In genomic region chr2:62458070-62458469, GRCm38 (mm10) we compare ENCODE assay signal across 10 mouse cellular contexts. TPM values are rescaled to one million over a fixed set of nuclear protein-coding genes. Genes with fewer than 3 reads are reported as not detected.
DNase-seq lines count a peak whose midpoint lies in the region; ATAC-seq and TF ChIP-seq lines count a peak whose summit lies in the region.
"Had no signal": no experiment of that assay in that cellular context is flagged by ENCODE, and none has a peak within 500 bp of the region (broad histone marks: within the 10 kb centered on the region; RNA-seq: fewer than 3 reads in every experiment).

No protein-coding gene starts in this region.

- no peak overlapping the region for H3K4me2 ChIP-seq in forebrain, embryonic 16.5 days (ENCODE audit: low read length)
- no peak overlapping the region for H3K4me2 ChIP-seq in forebrain, embryonic 12.5 days
- no peak overlapping the region for H3K4me2 ChIP-seq in liver, postnatal 0 days (ENCODE audit: low read depth, low read length)
- no peak overlapping the region for H3K4me2 ChIP-seq in liver, embryonic 11.5 days
- H3K4me2 ChIP-seq in heart, embryonic 12.5 days: no peak overlapping the region
- H3K4me2 ChIP-seq: embryonic facial prominence, embryonic 12.5 days had no signal

- H3K4me1 ChIP-seq in forebrain, embryonic 16.5 days (replicated peaks; ENCODE audit: control insufficient read depth, insufficient read depth, low read length): peaks cover 18% of the 10 kb centered on the region
- no peaks in the 10 kb centered on the region; the same call in 1 of the 2 replicates for H3K4me1 ChIP-seq in forebrain, embryonic 12.5 days
- peaks cover 2% of the 10 kb centered on the region; the same call in 1 of the 2 replicates for H3K4me1 ChIP-seq in liver, postnatal 0 days (ENCODE audit: insufficient read depth)
- H3K4me1 ChIP-seq in liver, embryonic 11.5 days (replicated peaks; ENCODE audit: control insufficient read depth, insufficient read depth, low read length): no peaks in the 10 kb centered on the region
- H3K4me1 ChIP-seq in heart, embryonic 12.5 days (replicated peaks): no peaks in the 10 kb centered on the region
- H3K4me1 ChIP-seq: embryonic facial prominence, embryonic 12.5 days had no signal

- TF ChIP-seq EP300 in liver, postnatal 0 days (IDR thresholded peaks at IDR 0.05; ENCODE audit: low read depth): 0 out of 2 replicates have a peak, but pooled peaks have one; percentile 11

- no peak overlapping the region for H3K9ac ChIP-seq in forebrain, embryonic 16.5 days (replicated peaks; ENCODE audit: low read depth, low read length)
- no peak overlapping the region for H3K9ac ChIP-seq in forebrain, embryonic 12.5 days
- no peak overlapping the region for H3K9ac ChIP-seq in liver, postnatal 0 days (replicated peaks)
- no peak overlapping the region for H3K9ac ChIP-seq in liver, embryonic 11.5 days (ENCODE audit: low read depth, low read length)
- no peak overlapping the region for H3K9ac ChIP-seq in heart, embryonic 12.5 days
- H3K9ac ChIP-seq: embryonic facial prominence, embryonic 12.5 days had no signal

- no peak overlapping the region for H3K27ac ChIP-seq in forebrain, embryonic 16.5 days (ENCODE audit: low read length)
- H3K27ac ChIP-seq in forebrain, embryonic 12.5 days: no peak overlapping the region
- H3K27ac ChIP-seq in liver, postnatal 0 days (ENCODE audit: low read depth): no peak overlapping the region
- H3K27ac ChIP-seq in liver, embryonic 11.5 days (ENCODE audit: low read depth, low read length): no peak overlapping the region
- H3K27ac ChIP-seq in heart, embryonic 12.5 days (ENCODE audit: poor library complexity, severe bottlenecking): no peak overlapping the region
- H3K27ac ChIP-seq: embryonic facial prominence, embryonic 12.5 days had no signal

- no peak for DNase-seq in liver, postnatal 0 days
- DNase-seq in liver, embryonic 11.5 days (ENCODE audit: low spot score): no peak
- peak; percentile 50 for DNase-seq in adipocyte (ENCODE audit: low spot score)
- peak; percentile 63 for DNase-seq in naive thymus-derived CD4-positive, alpha-beta T cell, adult 2 months (ENCODE audit: low read depth)
- DNase-seq in adrenal gland, postnatal 10 days: no peak

- H3K36me3 ChIP-seq in forebrain, embryonic 16.5 days (ENCODE audit: control insufficient read depth, insufficient read depth): no peaks in the 10 kb centered on the region
- H3K36me3 ChIP-seq in forebrain, embryonic 12.5 days (replicated peaks): no peaks in the 10 kb centered on the region
- H3K36me3 ChIP-seq in liver, postnatal 0 days (replicated peaks; ENCODE audit: insufficient read depth, low read length): no peaks in the 10 kb centered on the region
- no peaks in the 10 kb centered on the region for H3K36me3 ChIP-seq in liver, embryonic 11.5 days (ENCODE audit: control insufficient read depth, insufficient read depth, low read length)
- no peaks in the 10 kb centered on the region for H3K36me3 ChIP-seq in heart, embryonic 12.5 days
- H3K36me3 ChIP-seq: embryonic facial prominence, embryonic 12.5 days had no signal

- peak; percentile 60 for TF ChIP-seq CTCF in liver, postnatal 0 days (IDR thresholded peaks at IDR 0.05; ENCODE audit: low read depth)

- H3K9me3 ChIP-seq in forebrain, embryonic 16.5 days (ENCODE audit: control insufficient read depth, low read length): no peaks in the 10 kb centered on the region
- no peaks in the 10 kb centered on the region for H3K9me3 ChIP-seq in forebrain, embryonic 12.5 days
- H3K9me3 ChIP-seq in liver, postnatal 0 days (ENCODE audit: low read length): no peaks in the 10 kb centered on the region
- no peaks in the 10 kb centered on the region for H3K9me3 ChIP-seq in liver, embryonic 11.5 days (ENCODE audit: control insufficient read depth, low read length)
- no peaks in the 10 kb centered on the region for H3K9me3 ChIP-seq in heart, embryonic 12.5 days (replicated peaks)
- H3K9me3 ChIP-seq: embryonic facial prominence, embryonic 12.5 days had no signal

- 29% methylated on average over 9 of the region's 9 CpGs for WGBS in forebrain, embryonic 16.5 days
- WGBS in forebrain, embryonic 12.5 days: 41% methylated on average over 9 of the region's 9 CpGs
- WGBS in liver, postnatal 0 days (ENCODE audit: insufficient replicate concordance): 37% methylated on average over 9 of the region's 9 CpGs
- 43% methylated on average over 9 of the region's 9 CpGs for WGBS in liver, embryonic 11.5 days
- WGBS in heart, embryonic 12.5 days: 41% methylated on average over 9 of the region's 9 CpGs

- ATAC-seq in forebrain, embryonic 16.5 days: 0 out of 2 replicates have a peak, but pooled peaks have one; percentile 17
- no peak for ATAC-seq in forebrain, embryonic 12.5 days (ENCODE audit: low FRiP score)
- ATAC-seq in liver, postnatal 0 days: no peak
- ATAC-seq in liver, embryonic 11.5 days (replicated peaks; ENCODE audit: low FRiP score): no peak
- no peak for ATAC-seq in heart, embryonic 12.5 days (ENCODE audit: insufficient number of reproducible peaks, low FRiP score)

- no peak overlapping the region for H3K4me3 ChIP-seq in forebrain, embryonic 16.5 days (replicated peaks; ENCODE audit: low read length)
- no peak overlapping the region for H3K4me3 ChIP-seq in forebrain, embryonic 12.5 days (replicated peaks)
- H3K4me3 ChIP-seq in liver, postnatal 0 days (ENCODE audit: low read depth, low read length): no peak overlapping the region
- no peak overlapping the region for H3K4me3 ChIP-seq in liver, embryonic 11.5 days (ENCODE audit: low read depth, low read length)
- no peak overlapping the region for H3K4me3 ChIP-seq in heart, embryonic 12.5 days
- H3K4me3 ChIP-seq: embryonic facial prominence, embryonic 12.5 days had no signal

- H3K27me3 ChIP-seq in forebrain, embryonic 16.5 days (replicated peaks; ENCODE audit: control insufficient read depth, insufficient read depth, low read length): no peaks in the 10 kb centered on the region
- H3K27me3 ChIP-seq in forebrain, embryonic 12.5 days: 0 out of 2 replicates have a peak, but pooled peaks cover 5% of the 10 kb centered on the region
- H3K27me3 ChIP-seq in liver, postnatal 0 days (ENCODE audit: insufficient read depth, low read length): no peaks in the 10 kb centered on the region
- H3K27me3 ChIP-seq in liver, embryonic 11.5 days (replicated peaks; ENCODE audit: control insufficient read depth, insufficient read depth, low read length): no peaks in the 10 kb centered on the region
- no peaks in the 10 kb centered on the region; the same call in 1 of the 2 replicates for H3K27me3 ChIP-seq in heart, embryonic 12.5 days (replicated peaks)
- H3K27me3 ChIP-seq: embryonic facial prominence, embryonic 12.5 days had no signal

RNA-seq across cellular contexts. Expression of gene Gcg, which starts 25.4 kb away (rescaled TPM):
- 2.7 and 2.8 TPM in 2 replicates for polyA plus RNA-seq in forebrain, embryonic 16.5 days (2015; fragmentation: Nextera tagmentation; extraction: Ambion mirVana)
- polyA plus RNA-seq in forebrain, embryonic 12.5 days (2016; fragmentation: Nextera tagmentation; extraction: Ambion mirVana): 0.65 and 1.1 TPM in 2 replicates
- not detected in 2 replicates for polyA plus RNA-seq in liver, postnatal 0 days (2015; fragmentation: Nextera tagmentation; extraction: Ambion mirVana)
- polyA plus RNA-seq in liver, embryonic 11.5 days (2014; fragmentation: Nextera tagmentation; extraction: Ambion mirVana): 6.3 and 10.9 TPM in 2 replicates
- total RNA-seq in adrenal gland, postnatal 10 days (2021): not detected
- polyA plus RNA-seq in heart, embryonic 12.5 days (2016; fragmentation: Nextera tagmentation; extraction: Ambion mirVana): not detected in 2 replicates
- polyA plus RNA-seq: heart, embryonic 14.5 days had no signal

RNA-seq across cellular contexts. Expression of gene Dpp4, which starts 46.0 kb away (rescaled TPM):
- polyA plus RNA-seq in forebrain, embryonic 16.5 days (2015; fragmentation: Nextera tagmentation; extraction: Ambion mirVana): 1.3 and 1.8 TPM in 2 replicates
- polyA plus RNA-seq in forebrain, embryonic 12.5 days (2016; fragmentation: Nextera tagmentation; extraction: Ambion mirVana): 0.55 and 1.0 TPM in 2 replicates
- polyA plus RNA-seq in liver, postnatal 0 days (2015; fragmentation: Nextera tagmentation; extraction: Ambion mirVana): 8.0 and 9.0 TPM in 2 replicates
- polyA plus RNA-seq in liver, embryonic 11.5 days (2014; fragmentation: Nextera tagmentation; extraction: Ambion mirVana): 6.2 and 7.2 TPM in 2 replicates
- 10 to 100 TPM in 1 of 2 experiments, 1 to 10 TPM in 1; 9.5 to 14.5 TPM for total RNA-seq in adrenal gland, postnatal 10 days (2021)
- polyA plus RNA-seq in heart, embryonic 12.5 days (2016; fragmentation: Nextera tagmentation; extraction: Ambion mirVana): 19.9 and 20.6 TPM in 2 replicates

Comparison
In these comparisons a context has a peak if more than half of its experiments do, and no peak if none do; other contexts are left out.
1. DNase-seq: peak in adipocyte (single experiment) and naive thymus-derived CD4-positive, alpha-beta T cell, adult 2 months (single experiment); none in liver, postnatal 0 days (single experiment), liver, embryonic 11.5 days (single experiment) and adrenal gland, postnatal 10 days (single experiment).